Mouse (Mus musculus) embryonic fibroblast, embryonic 13.5 days (primary cell): ENCODE measurements at regions not wholly inside any gene's neighbourhood (a gene's known extent, or its start where the extent isn't known, plus 50 kb on each side); places are given as distances from the start of the nearest gene placed in this dataset.

Experiments
- CTCF ChIP-seq: IDR thresholded peaks from 2 replicates; pipeline ENCODE4 v1.5.1; 2011; ENCODE audit warnings: mild to moderate bottlenecking, control low read depth, low read length, moderate library complexity, borderline replicate concordance; ENCODE audit not compliant: insufficient read depth
- POLR2A ChIP-seq: IDR thresholded peaks from 2 replicates; pipeline ENCODE4 v1.6.1; 2011; ENCODE audit warnings: low read depth, mild to moderate bottlenecking, control low read depth, low read length, moderate library complexity

- TF ChIP-seq CTCF (no peak), POLR2A (no peak)
Measured at GRCm38 (mm10) chr9:113146571-113146970, 561.5 kb downstream of the Pdcd6ip start.
